Mouse (Mus musculus): ENCODE measurements around the gene Bmpr1a.

- TF ChIP-seq CTCF (IDR thresholded peaks at IDR 0.05; ENCODE audit: low read depth, low read length), result no peak
- TF ChIP-seq POLR2A (IDR thresholded peaks at IDR 0.05; ENCODE audit: insufficient read depth, low read length), result no peak
Observed at GRCm38 (mm10) chr14:34397871-34398270, 105.3 kb downstream of the Bmpr1a start.

Data from ES-Bruce4 (cell line).